Mouse (Mus musculus) hindbrain, embryonic 12.5 days (tissue): ENCODE measurements around the gene Siva1. TPM values are rescaled to one million over a fixed set of nuclear protein-coding genes. Genes with fewer than 3 reads are reported as not detected.

Experiments
- ATAC-seq: fragments of 200-750 bp; cut with Nextera tagmentation; 2 replicates; pipeline ENCODE4 v1.8.0; 2017; ENCODE audit warnings: moderate TSS enrichment; ENCODE audit not compliant: low FRiP score
- H3K27ac ChIP-seq: fragments of 300-500 bp; sonication (generic); 2 replicates; pipeline ENCODE4 v1.5.1; 2016; ENCODE audit warnings: mild to moderate bottlenecking
- H3K27me3 ChIP-seq: fragments of 300-500 bp; sonication (generic); 2 replicates; pipeline ENCODE4 v1.6.1; 2016; ENCODE audit warnings: mild to moderate bottlenecking
- H3K36me3 ChIP-seq: fragments of 300-500 bp; sonication (generic); 2 replicates; pipeline ENCODE4 v1.6.1; 2016; ENCODE audit warnings: mild to moderate bottlenecking
- H3K4me1 ChIP-seq: fragments of 300-500 bp; sonication (generic); 2 replicates; pipeline ENCODE4 v1.6.1; 2016
- H3K4me2 ChIP-seq: fragments of 300-500 bp; sonication (generic); replicated peaks from 2 replicates; pipeline ENCODE4 v1.6.1; 2016; ENCODE audit warnings: mild to moderate bottlenecking
- H3K4me3 ChIP-seq: fragments of 300-500 bp; sonication (generic); 2 replicates; pipeline ENCODE4 v1.5.1; 2016; ENCODE audit warnings: mild to moderate bottlenecking
- H3K9ac ChIP-seq: fragments of 300-500 bp; sonication (generic); 2 replicates; pipeline ENCODE4 v1.6.1; 2016; ENCODE audit warnings: mild to moderate bottlenecking, moderate library complexity
- H3K9me3 ChIP-seq: fragments of 300-500 bp; sonication (generic); replicated peaks from 2 replicates; pipeline ENCODE4 v1.6.1; 2016; ENCODE audit warnings: mild to moderate bottlenecking
- WGBS: fragments of 180-500 bp; shearing (Covaris S2); methylation state at CpG from one replicate; pipeline ENCODE4 v1.1.7; 2016; 5-methylcytosine and 5-hydroxymethylcytosine counted together
- polyA plus RNA-seq: library from polyadenylated mRNA; unstranded; fragments of >200 nt; fragmentation: Nextera tagmentation; extraction: Ambion mirVana; gene quantifications from 2 replicates; pipeline ENCODE4 v1.2.1, GENCODE M21; 2016

The Siva1 gene
- polyA plus RNA-seq, 1 experiment from 2014 or later: 124 TPM

GRCm38 (mm10) chr12:112606998-112607397 is 37.5 kb upstream of the Siva1 start:
- H3K4me2 ChIP-seq: no peak overlapping the region
- ATAC-seq: no peak
- H3K4me1 ChIP-seq: peaks cover 10% of the 10 kb centered on the region
- no peaks in the 10 kb centered on the region for H3K9me3 ChIP-seq
- H3K4me3 ChIP-seq: no peak overlapping the region
- H3K36me3 ChIP-seq: no peaks in the 10 kb centered on the region
- no peaks in the 10 kb centered on the region for H3K27me3 ChIP-seq
- 71% methylated on average over 6 of the region's 6 CpGs for WGBS
- no peak overlapping the region for H3K9ac ChIP-seq
- H3K27ac ChIP-seq: no peak overlapping the region

- Histone ChIP-seq H3K27ac (no peak overlapping the region), H3K9ac (no peak overlapping the region), H3K4me1 (peaks cover 10% of the 10 kb centered on the region), H3K4me3 (no peak overlapping the region), H3K9me3 (no peaks in the 10 kb centered on the region), H3K4me2 (no peak overlapping the region), H3K27me3 (no peaks in the 10 kb centered on the region), H3K36me3 (no peaks in the 10 kb centered on the region)
- 89% methylated on average over 10 of the region's 10 CpGs for WGBS
- ATAC-seq: no peak
Observed at GRCm38 (mm10) chr12:112609031-112609430, 35.4 kb upstream of the Siva1 start.

GRCm38 (mm10) chr12:112616668-112617067 is 27.8 kb upstream of the Siva1 start:
- H3K4me3 ChIP-seq: no peak overlapping the region
- no peak overlapping the region for H3K9ac ChIP-seq
- H3K4me2 ChIP-seq: no peak overlapping the region
- H3K4me1 ChIP-seq: peaks cover 23% of the 10 kb centered on the region
- ATAC-seq: no peak
- no peaks in the 10 kb centered on the region for H3K9me3 ChIP-seq
- peaks cover 36% of the 10 kb centered on the region for H3K27me3 ChIP-seq
- 52% methylated on average over 9 of the region's 9 CpGs for WGBS
- no peaks in the 10 kb centered on the region for H3K36me3 ChIP-seq
- no peak overlapping the region for H3K27ac ChIP-seq

- Histone ChIP-seq H3K27me3 (peaks cover 41% of the 10 kb centered on the region), H3K4me1 (peaks cover 23% of the 10 kb centered on the region), H3K9ac (no peak overlapping the region), H3K4me2 (no peak overlapping the region), H3K9me3 (no peaks in the 10 kb centered on the region), H3K36me3 (no peaks in the 10 kb centered on the region), H3K4me3 (no peak overlapping the region), H3K27ac (no peak overlapping the region)
- 81% methylated on average over 11 of the region's 11 CpGs for WGBS
- no peak for ATAC-seq
Observed at GRCm38 (mm10) chr12:112617184-112617583, 27.3 kb upstream of the Siva1 start.

- no peaks in the 10 kb centered on the region for H3K9me3 ChIP-seq
- no peak for ATAC-seq
- no peak overlapping the region for H3K9ac ChIP-seq
- H3K4me2 ChIP-seq: no peak overlapping the region
- no peaks in the 10 kb centered on the region for H3K36me3 ChIP-seq
- no peak overlapping the region for H3K4me3 ChIP-seq
- peaks cover 48% of the 10 kb centered on the region for H3K27me3 ChIP-seq
- H3K27ac ChIP-seq: no peak overlapping the region
- peaks cover 25% of the 10 kb centered on the region for H3K4me1 ChIP-seq
- WGBS: 11% methylated on average over 8 of the region's 8 CpGs
Observed at GRCm38 (mm10) chr12:112617898-112618380, 26.5 kb upstream of the Siva1 start.

- H3K4me2 ChIP-seq: peak overlapping the region; percentile 97
- H3K27me3 ChIP-seq: peaks cover 49% of the 10 kb centered on the region
- ATAC-seq: no peak
- peak overlapping the region; percentile 73 for H3K9ac ChIP-seq
- H3K4me3 ChIP-seq: peak overlapping the region; percentile 45
- no peak overlapping the region for H3K27ac ChIP-seq
- 24% methylated on average over 13 of the region's 13 CpGs for WGBS
- H3K36me3 ChIP-seq: no peaks in the 10 kb centered on the region
- H3K4me1 ChIP-seq: peaks cover 31% of the 10 kb centered on the region
- no peaks in the 10 kb centered on the region for H3K9me3 ChIP-seq
Observed at GRCm38 (mm10) chr12:112618981-112619685, 25.3 kb upstream of the Siva1 start.

- H3K27ac ChIP-seq: no peak within 1 kb of the TSS
- ATAC-seq: no peak
- H3K4me2 ChIP-seq: peak within 1 kb of the TSS; percentile 97
- WGBS: under 1% methylated on average over 51 of the region's 56 CpGs
- no peaks in the 10 kb centered on the region for H3K9me3 ChIP-seq
- peak within 1 kb of the TSS; percentile 45 for H3K4me3 ChIP-seq
- peak within 1 kb of the TSS; percentile 73 for H3K9ac ChIP-seq
- peaks cover 31% of the 10 kb centered on the region for H3K4me1 ChIP-seq
- no peaks in the 10 kb centered on the region for H3K36me3 ChIP-seq
- H3K27me3 ChIP-seq: peaks cover 49% of the 10 kb centered on the region
Observed at GRCm38 (mm10) chr12:112619686-112620353, 24.7 kb upstream of the Siva1 start, which contains the start of gene Adssl1. Gene Adssl1, plus strand, starts transcription at chr12:112620045.

- Histone ChIP-seq H3K9ac (peak overlapping the region; percentile 73), H3K4me2 (peak overlapping the region; percentile 97), H3K4me1 (peaks cover 31% of the 10 kb centered on the region), H3K4me3 (peak overlapping the region; percentile 45), H3K36me3 (no peaks in the 10 kb centered on the region), H3K27ac (no peak overlapping the region), H3K9me3 (no peaks in the 10 kb centered on the region), H3K27me3 (peaks cover 49% of the 10 kb centered on the region)
- WGBS: 11% methylated on average over 16 of the region's 16 CpGs
- no peak for ATAC-seq
Observed at GRCm38 (mm10) chr12:112620354-112621061, 24.0 kb upstream of the Siva1 start.

GRCm38 (mm10) chr12:112621900-112622299 is 22.6 kb upstream of the Siva1 start:
- ATAC-seq: no peak
- Histone ChIP-seq H3K4me2 (no peak overlapping the region), H3K4me3 (no peak overlapping the region), H3K36me3 (no peaks in the 10 kb centered on the region), H3K9me3 (no peaks in the 10 kb centered on the region), H3K27ac (no peak overlapping the region), H3K9ac (no peak overlapping the region), H3K27me3 (peaks cover 49% of the 10 kb centered on the region), H3K4me1 (peaks cover 31% of the 10 kb centered on the region)
- WGBS: 91% methylated on average over 3 of the region's 3 CpGs

GRCm38 (mm10) chr12:112623742-112624141 is 20.7 kb upstream of the Siva1 start:
- Histone ChIP-seq H3K27ac (no peak overlapping the region), H3K4me2 (no peak overlapping the region), H3K9ac (no peak overlapping the region), H3K4me3 (no peak overlapping the region), H3K4me1 (peaks cover 31% of the 10 kb centered on the region), H3K9me3 (no peaks in the 10 kb centered on the region), H3K27me3 (peaks cover 42% of the 10 kb centered on the region), H3K36me3 (no peaks in the 10 kb centered on the region)
- WGBS: 19% methylated on average over 2 of the region's 2 CpGs
- ATAC-seq: no peak; the same call in 1 of the 2 replicates

- 82% methylated on average over 4 of the region's 4 CpGs for WGBS
- Histone ChIP-seq H3K36me3 (no peaks in the 10 kb centered on the region), H3K9ac (no peak overlapping the region), H3K4me2 (no peak overlapping the region), H3K27me3 (peaks cover 23% of the 10 kb centered on the region), H3K9me3 (no peaks in the 10 kb centered on the region), H3K27ac (no peak overlapping the region), H3K4me3 (no peak overlapping the region), H3K4me1 (peaks cover 19% of the 10 kb centered on the region)
- ATAC-seq: no peak
Observed at GRCm38 (mm10) chr12:112625700-112626099, 18.8 kb upstream of the Siva1 start.

- H3K9me3 ChIP-seq: no peaks in the 10 kb centered on the region
- no peaks in the 10 kb centered on the region for H3K36me3 ChIP-seq
- H3K9ac ChIP-seq: no peak overlapping the region
- H3K4me2 ChIP-seq: no peak overlapping the region
- H3K4me3 ChIP-seq: no peak overlapping the region
- no peak overlapping the region for H3K27ac ChIP-seq
- WGBS: 87% methylated on average over 6 of the region's 6 CpGs
- peaks cover 15% of the 10 kb centered on the region for H3K27me3 ChIP-seq
- no peak for ATAC-seq
- peaks cover 19% of the 10 kb centered on the region for H3K4me1 ChIP-seq
Observed at GRCm38 (mm10) chr12:112626455-112626854, 18.0 kb upstream of the Siva1 start.
